Mouse (Mus musculus): ENCODE results near the gene Glb1. TPM values are rescaled to one million over a fixed set of nuclear protein-coding genes. Genes with fewer than 3 reads are reported as not detected.
"Not testable (repeated sequence)": the region's sequence is repeated elsewhere in the genome, so short reads cannot be mapped to it uniquely, and the experiment has no call there.

Gene Glb1
- total RNA-seq, 2 experiments from 2014 or later, result 13.2 to 18.9 TPM

GRCm38 (mm10) chr9:114501913-114502312 lies 101.0 kb downstream of the Glb1 start:
- no peak for DNase-seq

DNA sequence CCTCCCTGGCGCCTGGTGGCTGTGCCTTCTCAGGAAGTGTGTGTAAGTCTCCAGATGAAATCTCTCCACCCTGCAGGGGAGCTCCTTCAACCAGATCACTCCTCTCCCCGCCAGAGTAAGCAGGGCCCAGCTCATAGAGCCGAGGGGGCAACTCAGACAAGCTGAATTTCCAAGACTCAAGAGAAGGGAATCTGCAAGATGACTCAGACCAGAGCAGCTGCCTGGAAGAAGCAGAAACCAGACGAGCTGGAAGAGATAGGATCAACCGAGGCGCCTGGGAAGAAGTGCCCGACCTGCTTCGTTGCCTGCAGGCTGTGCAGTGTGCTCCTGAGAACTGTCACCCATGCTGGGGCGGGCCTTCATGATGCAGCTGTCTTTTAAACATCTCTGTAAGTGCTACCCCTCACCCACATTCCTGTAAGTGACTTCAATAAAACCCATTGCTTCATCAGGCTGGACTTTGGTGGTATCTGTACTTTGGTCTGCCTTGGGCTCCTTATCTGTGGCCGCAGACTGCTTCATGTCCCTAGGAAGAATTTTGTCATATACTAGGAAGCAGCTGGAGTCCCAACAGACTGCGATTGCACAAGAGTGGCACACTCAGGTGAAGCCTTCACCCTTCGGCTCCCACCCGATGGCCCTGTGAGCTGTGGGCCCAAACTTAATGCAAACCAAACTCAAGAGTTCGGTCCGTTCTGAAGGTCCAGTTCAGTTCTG lies 102.0 kb downstream of the Glb1 start:
- DNase-seq, result no peak

GRCm38 (mm10) chr9:114504816-114505215 lies 103.9 kb downstream of the Glb1 start, which contains the start of gene Ccr4:
Gene Ccr4, minus strand, starts transcription at chr9:114504916.
- DNase-seq, result no peak

GRCm38 (mm10) chr9:114506564-114506963 lies 105.7 kb downstream of the Glb1 start:
- DNase-seq, result no peak

GRCm38 (mm10) chr9:114507421-114507820 lies 106.5 kb downstream of the Glb1 start:
- DNase-seq, result no peak

DNA sequence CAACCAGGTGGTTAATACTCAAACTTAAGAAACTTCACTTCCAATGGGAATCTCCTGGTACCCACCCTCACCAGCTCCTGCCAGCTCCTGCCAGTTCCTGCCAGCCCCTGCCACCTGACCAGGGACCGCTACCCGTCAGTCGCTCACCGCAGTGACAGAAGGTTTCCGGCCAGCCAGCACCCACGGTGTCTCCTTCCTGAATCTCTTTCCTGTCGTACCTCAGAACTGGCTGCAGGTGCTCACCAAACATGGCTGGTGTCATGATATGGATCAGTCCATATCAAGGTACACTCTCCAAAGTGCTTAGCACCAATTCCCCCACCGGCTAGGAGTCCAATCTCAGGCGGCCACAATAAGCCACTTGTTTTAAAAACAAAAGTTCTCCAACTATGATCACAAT lies 108.9 kb downstream of the Glb1 start:
- DNase-seq, result no peak

GRCm38 (mm10) chr9:114512831-114513230 lies 112.0 kb downstream of the Glb1 start:
- DNase-seq, result no peak

- DNase-seq, result no peak
These were observed 114.5 kb downstream of the Glb1 start, which contains the start of gene C130032M10Rik for GRCm38 (mm10) chr9:114515364-114515763. Gene C130032M10Rik, plus strand, starts transcription at chr9:114515697.

GRCm38 (mm10) chr9:114517924-114518497 lies 117.1 kb downstream of the Glb1 start:
- no peak for DNase-seq

DNA sequence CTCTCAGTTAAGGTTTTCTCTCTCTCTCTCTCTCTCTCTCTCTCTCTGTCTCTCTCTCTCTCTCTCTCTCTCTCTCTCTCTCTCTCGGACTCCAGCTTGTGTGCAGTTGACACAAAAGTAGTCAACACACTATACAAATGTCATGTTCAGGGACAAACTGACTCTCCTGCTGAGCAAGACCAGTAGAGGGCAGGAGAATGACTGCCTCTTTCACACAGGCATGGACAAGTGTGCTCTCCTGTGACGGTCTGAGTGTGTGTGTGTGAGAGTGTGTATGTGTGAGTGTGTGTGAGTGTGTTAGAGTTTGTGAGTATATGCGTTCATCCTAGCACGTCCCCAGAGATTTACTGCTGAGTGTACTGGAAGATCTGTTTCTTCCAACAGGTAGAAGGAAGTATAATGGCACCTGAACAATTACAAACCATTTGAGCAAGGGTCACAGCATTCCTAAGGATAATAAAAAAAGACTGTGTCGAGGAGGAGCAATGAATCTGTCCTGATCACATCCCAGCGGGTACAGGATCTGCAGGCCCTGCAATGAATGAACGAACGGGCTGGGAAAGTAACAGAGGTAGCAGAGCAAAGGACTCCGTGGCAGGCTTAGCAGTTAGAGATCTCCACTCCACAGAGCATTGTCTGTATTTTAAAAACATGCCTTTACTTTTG lies 118.1 kb downstream of the Glb1 start:
- DNase-seq, result no peak

DNA sequence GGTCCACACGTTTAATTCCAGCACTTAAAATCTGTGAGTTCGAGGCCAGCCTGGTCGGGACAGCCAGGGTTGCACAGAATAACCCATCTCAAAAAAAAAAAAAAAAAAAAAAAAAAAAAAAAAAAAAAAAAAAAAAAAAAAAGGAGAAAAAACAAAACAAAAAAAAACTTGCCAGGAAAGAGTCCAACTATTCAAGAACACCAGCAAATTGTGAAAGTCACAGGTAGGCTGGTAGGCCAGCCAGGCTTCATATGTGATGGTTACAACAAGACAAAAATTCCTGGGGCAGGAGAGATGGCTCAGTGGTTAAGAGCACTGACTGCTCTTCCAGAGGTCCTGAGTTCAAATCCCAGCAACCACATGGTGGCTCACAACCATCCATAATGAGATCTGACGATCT lies 119.7 kb downstream of the Glb1 start:
- not testable (repeated sequence) for DNase-seq

DNA sequence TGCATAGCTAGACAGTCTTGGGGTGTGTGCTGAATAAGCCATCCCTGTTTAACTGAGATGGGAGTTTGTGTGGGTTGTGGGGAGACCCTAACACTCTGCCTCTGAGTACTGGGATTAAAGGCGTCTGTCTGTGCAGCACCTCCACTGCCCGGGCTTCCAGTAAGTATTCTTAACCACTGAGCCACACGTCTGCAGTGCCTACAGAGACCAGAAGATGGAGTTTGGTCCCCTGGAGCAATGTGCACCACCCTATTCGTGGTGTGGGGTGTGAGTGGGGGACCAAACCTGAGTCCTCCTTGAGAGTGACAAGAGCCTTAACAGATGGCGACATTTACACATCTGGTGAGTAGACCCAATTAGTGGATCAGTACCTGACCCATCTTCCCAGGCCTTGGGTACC lies 121.2 kb downstream of the Glb1 start:
- DNase-seq, result no peak

GRCm38 (mm10) chr9:114522501-114522900 lies 121.6 kb downstream of the Glb1 start:
- no peak for DNase-seq

Other genes with a start within 250 kb of the Glb1 start
- gene Bcl2a1c, start 70.9 kb upstream of the Glb1 start, total RNA-seq (2021), result not detected
- gene Crtap, start 10.4 kb upstream of the Glb1 start, total RNA-seq (2021), result 10 to 100 TPM; 68.2 to 81.9 TPM
- gene Tmppe, start within 50 bp of the Glb1 start, total RNA-seq (2021), result 1 to 10 TPM; 3.0 to 4.2 TPM
- not detected for gene Ccr4, start 103.8 kb downstream of the Glb1 start, total RNA-seq (2021)
- gene C130032M10Rik, start 114.6 kb downstream of the Glb1 start, total RNA-seq (2021), result not detected
- gene Trim71, start 163.3 kb downstream of the Glb1 start, total RNA-seq (2021), result under 1 TPM in 1 of 2 experiments, not detected in 1; 0.02 TPM
- 10 to 100 TPM; 18.8 to 22.9 TPM for gene Cnot10, start 239.1 kb downstream of the Glb1 start, total RNA-seq (2021)

Measured in gastrocnemius, postnatal 10 days (tissue).